Mouse (Mus musculus) kidney, embryonic 15.5 days (tissue): Measurements from ENCODE around the gene Cfap20. TPM values are rescaled to one million over a fixed set of nuclear protein-coding genes. Genes with fewer than 3 reads are reported as not detected.

Experiments
- ATAC-seq: fragments of 200-750 bp; cut with Nextera tagmentation; replicated peaks from 2 replicates; pipeline ENCODE4 v1.8.0; 2017; ENCODE audit warnings: moderate TSS enrichment; ENCODE audit not compliant: low FRiP score
- H3K27ac ChIP-seq: fragments of 300-500 bp; sonication (generic); 2 replicates; pipeline ENCODE4 v1.5.1; 2015; ENCODE audit warnings: mild to moderate bottlenecking, inconsistent platforms
- H3K27me3 ChIP-seq: fragments of 300-500 bp; sonication (generic); 2 replicates; pipeline ENCODE4 v1.6.1; 2015; ENCODE audit warnings: inconsistent platforms
- H3K36me3 ChIP-seq: fragments of 300-500 bp; sonication (generic); 2 replicates; pipeline ENCODE4 v1.6.1; 2015; ENCODE audit warnings: inconsistent platforms
- H3K4me1 ChIP-seq: fragments of 300-500 bp; sonication (generic); 2 replicates; pipeline ENCODE4 v1.6.1; 2015; ENCODE audit warnings: inconsistent platforms
- H3K4me2 ChIP-seq: fragments of 300-500 bp; sonication (generic); 2 replicates; pipeline ENCODE4 v1.6.1; 2015; ENCODE audit warnings: moderate library complexity, mild to moderate bottlenecking, inconsistent platforms
- H3K4me3 ChIP-seq: fragments of 300-500 bp; sonication (generic); replicated peaks from 2 replicates; pipeline ENCODE4 v1.5.1; 2015; ENCODE audit warnings: mild to moderate bottlenecking, inconsistent platforms
- H3K9ac ChIP-seq: fragments of 300-500 bp; sonication (generic); 2 replicates; pipeline ENCODE4 v1.6.1; 2015; ENCODE audit warnings: mild to moderate bottlenecking, inconsistent platforms
- H3K9me3 ChIP-seq: fragments of 300-500 bp; sonication (generic); replicated peaks from 2 replicates; pipeline ENCODE4 v1.6.1; 2016; ENCODE audit warnings: inconsistent platforms
- WGBS: fragments of 180-500 bp; shearing (Covaris S2); methylation state at CpG from one replicate; pipeline ENCODE4 v1.1.7; 2015; ENCODE audit warnings: mixed read lengths; 5-methylcytosine and 5-hydroxymethylcytosine counted together
- polyA plus RNA-seq: library from polyadenylated mRNA; unstranded; fragments of >200 nt; fragmentation: Nextera tagmentation; extraction: Ambion mirVana; gene quantifications from 2 replicates; pipeline ENCODE4 v1.2.1, GENCODE M21; 2015

Gene Cfap20
- polyA plus RNA-seq, 1 experiment from 2014 or later: 138 TPM

DNA sequence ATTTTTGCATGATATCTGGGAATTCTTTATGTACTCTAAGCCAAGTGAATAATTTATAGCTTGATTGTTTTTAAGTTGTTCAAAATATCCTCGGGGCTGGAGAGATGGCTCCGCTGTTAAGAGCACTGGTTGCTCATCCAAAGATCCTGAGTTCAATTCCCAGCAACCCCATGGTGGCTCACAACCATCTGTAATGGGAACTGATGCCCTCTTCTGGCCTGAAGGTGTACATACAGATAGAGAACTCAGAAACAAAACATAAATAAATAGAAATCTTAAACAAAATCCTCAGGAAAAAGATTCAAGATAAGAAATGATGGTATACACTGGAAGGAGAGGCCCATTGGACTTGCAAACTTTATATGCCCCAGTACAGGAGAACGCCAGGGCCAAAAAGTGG lies 1.3 kb upstream of the Cfap20 start:
- H3K9ac ChIP-seq: no peak overlapping the region
- no peak overlapping the region for H3K4me2 ChIP-seq
- no peak overlapping the region for H3K27ac ChIP-seq
- no peak overlapping the region for H3K4me3 ChIP-seq
- no peaks in the 10 kb centered on the region for H3K27me3 ChIP-seq
- WGBS: 84% methylated on average over 3 of the region's 3 CpGs
- no peak for ATAC-seq
- no peaks in the 10 kb centered on the region for H3K9me3 ChIP-seq
- H3K36me3 ChIP-seq: no peaks in the 10 kb centered on the region
- peaks cover 25% of the 10 kb centered on the region for H3K4me1 ChIP-seq

- Histone ChIP-seq H3K4me2 (peak overlapping the region; percentile 79), H3K4me1 (peaks cover 30% of the 10 kb centered on the region)
Measured at GRCm38 (mm10) chr8:95435471-95435870, 802 bp upstream of the Cfap20 start.

GRCm38 (mm10) chr8:95434233-95434632 lies 436 bp downstream of the Cfap20 start:
- H3K4me2 ChIP-seq: peak overlapping the region; percentile 79
- under 1% methylated on average over 25 of the region's 25 CpGs for WGBS
- ATAC-seq: peak; percentile 71
- no peaks in the 10 kb centered on the region for H3K27me3 ChIP-seq
- peak overlapping the region; percentile 91 for H3K4me3 ChIP-seq
- H3K36me3 ChIP-seq: no peaks in the 10 kb centered on the region
- H3K9ac ChIP-seq: peak overlapping the region; percentile 94
- no peaks in the 10 kb centered on the region for H3K9me3 ChIP-seq
- H3K27ac ChIP-seq: peak overlapping the region; percentile 94
- H3K4me1 ChIP-seq: peaks cover 42% of the 10 kb centered on the region

More at GRCm38 (mm10) chr8:95435471-95435870, 802 bp upstream of the Cfap20 start:
- ATAC-seq: no peak
- no peak overlapping the region for H3K27ac ChIP-seq
- H3K4me3 ChIP-seq: peak overlapping the region; percentile 91; the same call in 1 of the 2 replicates
- H3K27me3 ChIP-seq: no peaks in the 10 kb centered on the region
- H3K9me3 ChIP-seq: no peaks in the 10 kb centered on the region
- 92% methylated on average over 9 of the region's 9 CpGs for WGBS
- H3K9ac ChIP-seq: no peak overlapping the region
- H3K36me3 ChIP-seq: no peaks in the 10 kb centered on the region

GRCm38 (mm10) chr8:95433124-95433523 lies 1.5 kb downstream of the Cfap20 start:
- 53% methylated on average over 4 of the region's 4 CpGs for WGBS
- H3K9ac ChIP-seq: peak overlapping the region; percentile 94
- H3K27me3 ChIP-seq: no peaks in the 10 kb centered on the region
- no peaks in the 10 kb centered on the region for H3K36me3 ChIP-seq
- H3K4me3 ChIP-seq: peak overlapping the region; percentile 91
- peaks cover 53% of the 10 kb centered on the region for H3K4me1 ChIP-seq
- H3K27ac ChIP-seq: no peak overlapping the region
- H3K4me2 ChIP-seq: peak overlapping the region; percentile 79
- no peaks in the 10 kb centered on the region for H3K9me3 ChIP-seq
- ATAC-seq: no peak

DNA sequence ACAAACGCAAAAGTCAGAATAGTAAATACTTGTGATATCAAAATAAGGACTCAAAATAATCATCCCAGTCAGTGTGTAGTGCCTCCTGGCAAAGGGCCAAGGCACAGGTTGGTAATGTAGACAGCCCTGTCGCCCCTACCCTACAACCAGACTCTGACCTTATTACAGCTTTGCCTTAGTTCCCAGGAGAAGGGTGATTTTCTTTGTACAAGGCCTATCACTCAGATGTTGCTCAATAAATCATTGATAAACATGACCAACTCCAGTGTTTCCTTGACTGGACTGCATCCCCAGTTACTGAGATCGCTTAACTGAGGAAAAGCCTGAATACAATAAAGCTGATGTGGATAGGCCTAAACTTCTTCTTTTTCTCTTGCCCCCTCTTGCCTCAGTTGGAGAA lies 2.2 kb downstream of the Cfap20 start:
- no peak for ATAC-seq
- Histone ChIP-seq H3K27me3 (no peaks in the 10 kb centered on the region), H3K9me3 (no peaks in the 10 kb centered on the region), H3K4me1 (peaks cover 60% of the 10 kb centered on the region), H3K9ac (no peak overlapping the region), H3K4me2 (peak overlapping the region; percentile 79), H3K36me3 (no peaks in the 10 kb centered on the region), H3K4me3 (peak overlapping the region; percentile 91), H3K27ac (no peak overlapping the region)
- 69% methylated on average over 3 of the region's 3 CpGs for WGBS

DNA sequence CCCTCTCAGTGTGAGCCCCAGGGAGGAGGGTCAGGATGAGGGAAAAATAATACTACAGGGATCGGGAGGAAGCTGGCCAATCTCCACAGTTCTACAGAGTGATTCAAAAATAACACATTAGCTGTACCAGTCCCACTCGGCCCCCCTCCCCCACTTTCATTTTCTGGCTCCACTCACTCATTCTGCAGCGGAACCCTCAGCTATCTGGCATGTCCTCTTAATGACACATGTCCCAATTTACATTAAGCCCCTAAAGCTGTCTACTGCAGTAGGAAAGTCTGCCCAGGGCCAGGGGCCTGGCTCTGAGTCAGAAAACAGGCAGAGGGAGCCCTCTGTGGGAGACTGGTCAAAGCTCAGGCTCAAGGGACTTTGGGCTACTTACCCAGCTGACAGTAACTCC lies 4.7 kb downstream of the Cfap20 start:
- Histone ChIP-seq H3K27me3 (no peaks in the 10 kb centered on the region), H3K27ac (peak overlapping the region; percentile 91), H3K4me3 (no peak overlapping the region; the same call in 1 of the 2 replicates), H3K9ac (no peak overlapping the region), H3K4me2 (peak overlapping the region; percentile 41; the same call in 1 of the 2 replicates), H3K9me3 (no peaks in the 10 kb centered on the region), H3K36me3 (no peaks in the 10 kb centered on the region), H3K4me1 (peaks cover 72% of the 10 kb centered on the region)
- ATAC-seq: 0 out of 2 replicates have a peak, but pooled peaks have one; percentile 4
- WGBS: 19% methylated on average over 3 of the region's 3 CpGs

GRCm38 (mm10) chr8:95427594-95428535 lies 6.8 kb downstream of the Cfap20 start:
- H3K4me3 ChIP-seq: no peak overlapping the region; the same call in 1 of the 2 replicates
- H3K27me3 ChIP-seq: no peaks in the 10 kb centered on the region
- H3K9me3 ChIP-seq: no peaks in the 10 kb centered on the region
- WGBS: 22% methylated on average over 12 of the region's 12 CpGs
- H3K4me1 ChIP-seq: peaks cover 61% of the 10 kb centered on the region
- peak overlapping the region; percentile 45 for H3K4me2 ChIP-seq
- peak overlapping the region; percentile 91 for H3K27ac ChIP-seq
- peak; percentile 57 for ATAC-seq
- H3K9ac ChIP-seq: 0 out of 2 replicates have a peak overlapping the region, but pooled peaks have one; percentile 10
- peaks cover 11% of the 10 kb centered on the region for H3K36me3 ChIP-seq

GRCm38 (mm10) chr8:95426781-95427281 lies 7.8 kb downstream of the Cfap20 start:
- no peak for ATAC-seq
- Histone ChIP-seq H3K4me3 (no peak overlapping the region), H3K4me2 (no peak overlapping the region), H3K9ac (no peak overlapping the region), H3K27me3 (no peaks in the 10 kb centered on the region), H3K4me1 (peaks cover 51% of the 10 kb centered on the region), H3K27ac (peak overlapping the region; percentile 91), H3K9me3 (no peaks in the 10 kb centered on the region), H3K36me3 (peaks cover 22% of the 10 kb centered on the region)
- 73% methylated on average over 2 of the region's 2 CpGs for WGBS

GRCm38 (mm10) chr8:95424682-95425081 lies 10.0 kb downstream of the Cfap20 start:
- no peak for ATAC-seq
- 74% methylated on average over 7 of the region's 7 CpGs for WGBS
- no peak overlapping the region for H3K4me3 ChIP-seq

GRCm38 (mm10) chr8:95422193-95422810 lies 12.4 kb downstream of the Cfap20 start:
- H3K36me3 ChIP-seq: peaks cover 55% of the 10 kb centered on the region
- no peak overlapping the region for H3K9ac ChIP-seq
- no peak overlapping the region for H3K4me3 ChIP-seq
- H3K4me2 ChIP-seq: no peak overlapping the region
- peaks cover 12% of the 10 kb centered on the region for H3K4me1 ChIP-seq
- WGBS: 89% methylated on average over 14 of the region's 14 CpGs
- ATAC-seq: no peak
- H3K27me3 ChIP-seq: no peaks in the 10 kb centered on the region
- H3K9me3 ChIP-seq: no peaks in the 10 kb centered on the region
- H3K27ac ChIP-seq: no peak overlapping the region

More at GRCm38 (mm10) chr8:95424682-95425081, 10.0 kb downstream of the Cfap20 start:
- Histone ChIP-seq H3K36me3 (peaks cover 42% of the 10 kb centered on the region), H3K4me1 (peaks cover 35% of the 10 kb centered on the region), H3K27me3 (no peaks in the 10 kb centered on the region), H3K9me3 (no peaks in the 10 kb centered on the region), H3K9ac (no peak overlapping the region), H3K4me2 (no peak overlapping the region), H3K27ac (no peak overlapping the region)

DNA sequence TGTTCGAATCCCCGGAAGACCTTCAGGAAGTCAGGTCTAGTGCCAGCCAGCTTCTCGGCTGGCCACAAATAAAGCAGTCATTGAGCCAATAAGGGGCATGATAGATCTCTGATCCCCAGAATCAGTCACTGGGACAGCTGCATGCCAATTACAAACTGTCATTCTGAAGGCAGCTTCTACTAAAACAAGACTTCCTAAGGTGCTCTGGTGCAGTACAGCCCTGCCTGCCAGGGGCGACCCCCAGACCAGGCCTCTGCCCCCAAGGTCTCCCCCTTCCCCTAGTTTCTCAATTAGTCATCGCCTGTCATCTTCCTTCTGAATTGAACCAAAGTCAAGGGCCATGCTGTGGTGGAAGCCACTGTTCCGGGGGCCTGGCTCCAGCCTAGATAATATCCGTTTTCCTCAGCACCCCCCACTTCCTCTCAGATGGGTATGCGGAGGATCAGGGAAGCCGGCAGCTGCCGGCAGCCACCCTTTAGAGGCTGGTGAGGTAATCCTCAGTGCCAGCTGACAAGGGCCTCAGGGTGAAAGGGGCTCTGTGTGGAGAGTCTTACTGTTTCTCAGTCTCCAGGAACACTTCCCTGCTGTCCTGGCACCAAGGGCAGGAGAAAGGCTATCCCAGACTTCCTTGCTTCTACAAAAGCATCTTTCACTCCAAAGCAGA lies 23.2 kb downstream of the Cfap20 start:
- peak overlapping the region; percentile 39; the same call in 1 of the 2 replicates for H3K27ac ChIP-seq
- H3K9me3 ChIP-seq: no peaks in the 10 kb centered on the region

More for the DNA sequence above, 23.2 kb downstream of the Cfap20 start:
- Histone ChIP-seq H3K9ac (no peak overlapping the region), H3K36me3 (no peaks in the 10 kb centered on the region), H3K27me3 (no peaks in the 10 kb centered on the region), H3K4me1 (0 out of 2 replicates have a peak, but pooled peaks cover 7% of the 10 kb centered on the region), H3K4me2 (no peak overlapping the region), H3K4me3 (no peak overlapping the region)
- WGBS: 45% methylated on average over 10 of the region's 10 CpGs
- no peak for ATAC-seq
